Mouse (Mus musculus) CH12.LX (cell line): ENCODE measurements around the gene Il4.
A peak's percentile ranks its signal among the peaks of the same experiment; 100 is the strongest.

Source experiments
- BHLHE40 ChIP-seq: IDR thresholded peaks from 2 replicates; pipeline ENCODE4 v1.6.1; 2011; ENCODE audit warnings: mild to moderate bottlenecking, low read depth, low read length, improper control_type of control experiment
- CHD2 ChIP-seq: IDR thresholded peaks from 2 replicates; pipeline ENCODE4 v1.6.1; 2011; ENCODE audit warnings: low read length, improper control_type of control experiment
- CTCF ChIP-seq, 2 experiments: IDR thresholded peaks in 1 of 2; conservative IDR thresholded peaks in 1 of 2; 2 replicates each; pipeline ENCODE4 v1.5.1; 2011 to 2012; ENCODE audit warnings: low read depth in 2 of 2, low read length in 2 of 2, improper control_type of control experiment in 1 of 2, inconsistent platforms in 1 of 2, mild to moderate bottlenecking in 1 of 2, moderate library complexity in 1 of 2
- E2F4 ChIP-seq: IDR thresholded peaks from 2 replicates; pipeline ENCODE4 v1.6.1; 2011; ENCODE audit warnings: low read depth, low read length, improper control_type of control experiment; ENCODE audit not compliant: insufficient replicate concordance
- ELF1 ChIP-seq: IDR thresholded peaks from 2 replicates; pipeline ENCODE4 v1.6.1; 2014; ENCODE audit warnings: low read depth, mild to moderate bottlenecking, inconsistent platforms, low read length, improper control_type of control experiment
- EP300 ChIP-seq: IDR thresholded peaks from 2 replicates; pipeline ENCODE4 v1.6.1; 2011; ENCODE audit warnings: low read length, improper control_type of control experiment
- KAT2A ChIP-seq: IDR thresholded peaks from 2 replicates; pipeline ENCODE4 v1.6.1; 2012; ENCODE audit warnings: low read length, improper control_type of control experiment, inconsistent platforms; ENCODE audit not compliant: insufficient replicate concordance
- MAFK ChIP-seq: IDR thresholded peaks from 2 replicates; pipeline ENCODE4 v1.6.1; 2011; ENCODE audit warnings: low read length, improper control_type of control experiment; ENCODE audit not compliant: insufficient replicate concordance
- MAX ChIP-seq: IDR thresholded peaks from 2 replicates; pipeline ENCODE4 v1.6.1; 2011; ENCODE audit warnings: low read length, improper control_type of control experiment
- MAZ ChIP-seq: IDR thresholded peaks from 2 replicates; pipeline ENCODE4 v1.6.1; 2012; ENCODE audit warnings: low read depth, mild to moderate bottlenecking, inconsistent platforms, low read length, improper control_type of control experiment, moderate library complexity
- POLR2A ChIP-seq: IDR thresholded peaks from 2 replicates; pipeline ENCODE4 v1.6.1; 2011; ENCODE audit warnings: low read depth, mild to moderate bottlenecking, improper control_type of control experiment, low read length
- POLR2AphosphoS2 ChIP-seq: IDR thresholded peaks from 2 replicates; pipeline ENCODE4 v1.6.1; 2011; ENCODE audit warnings: low read depth, low read length, improper control_type of control experiment

- TF ChIP-seq ELF1 = no peak
- TF ChIP-seq POLR2A = no peak
- TF ChIP-seq CTCF (conservative IDR thresholded peaks at IDR 0.05 in 1 of 2, IDR thresholded peaks at IDR 0.05 in 1 of 2; ENCODE audit: low read depth in 2 of 2, low read length in 2 of 2) = no peak
- TF ChIP-seq BHLHE40 = peak; percentile 90
- TF ChIP-seq KAT2A = no peak
- TF ChIP-seq MAX = peak; percentile 63
- TF ChIP-seq POLR2AphosphoS2 = peak; percentile 37; the same call in 1 of the 2 replicates
- TF ChIP-seq CHD2 = no peak
- no peak for TF ChIP-seq E2F4
- TF ChIP-seq MAZ = no peak
- peak; percentile 37; the same call in 1 of the 2 replicates for TF ChIP-seq EP300
- no peak for TF ChIP-seq MAFK
Observed at GRCm38 (mm10) chr11:53657828-53658227, 39.4 kb upstream of the Il4 start.
